Mouse (Mus musculus) thymus, adult 2 months (tissue): ENCODE measurements around the gene Agps. TPM values are rescaled to one million over a fixed set of nuclear protein-coding genes. Genes with fewer than 3 reads are reported as not detected.

Experiments
- DNase-seq: peaks from one replicate; pipeline ENCODE4 v3.0.0; 2021
- H3K27ac ChIP-seq: fragments of 200-500 bp; 2 replicates; pipeline ENCODE4 v1.5.1; 2012; ENCODE audit warnings: low read length, control low read depth; ENCODE audit not compliant: control insufficient read depth, insufficient read depth
- H3K27me3 ChIP-seq: fragments of 200-500 bp; 2 replicates; pipeline ENCODE4 v1.6.1; 2012; ENCODE audit warnings: mild to moderate bottlenecking, low read length, moderate library complexity, mixed read lengths; ENCODE audit not compliant: control insufficient read depth, insufficient read depth
- H3K36me3 ChIP-seq: fragments of 200-500 bp; 2 replicates; pipeline ENCODE4 v1.6.1; 2012; ENCODE audit warnings: mild to moderate bottlenecking, low read length, moderate library complexity; ENCODE audit not compliant: control insufficient read depth, insufficient read depth
- H3K4me1 ChIP-seq: fragments of 200-500 bp; replicated peaks from 2 replicates; pipeline ENCODE4 v1.6.1; 2012; ENCODE audit warnings: low read length; ENCODE audit not compliant: control insufficient read depth, insufficient read depth
- H3K4me3 ChIP-seq: fragments of 200-500 bp; 2 replicates; pipeline ENCODE4 v1.5.1; 2012; ENCODE audit warnings: mild to moderate bottlenecking, low read length, control low read depth, moderate library complexity; ENCODE audit not compliant: control insufficient read depth, insufficient read depth
- CTCF ChIP-seq: fragments of 200-500 bp; IDR thresholded peaks from 2 replicates; pipeline ENCODE4 v1.5.1; 2012; ENCODE audit warnings: mild to moderate bottlenecking, control low read depth, low read length, moderate library complexity, borderline replicate concordance; ENCODE audit not compliant: control insufficient read depth, poor library complexity, insufficient read depth; ENCODE audit errors: extremely low read depth
- POLR2A ChIP-seq: fragments of 200-500 bp; IDR thresholded peaks from 2 replicates; pipeline ENCODE4 v1.6.1; 2012; ENCODE audit warnings: mild to moderate bottlenecking, low read length, control low read depth, moderate library complexity; ENCODE audit not compliant: control insufficient read depth, poor library complexity, insufficient read depth; ENCODE audit errors: extremely low read depth
- WGBS: fragments of 180-500 bp; shearing (Covaris S2); methylation state at CpG from one replicate; pipeline ENCODE4 v1.1.7; 2018; 5-methylcytosine and 5-hydroxymethylcytosine counted together
- polyA plus RNA-seq: library from polyadenylated mRNA; depleted of rRNA; stranded (reverse); fragments of >200 nt; gene quantifications from 2 replicates; pipeline ENCODE4 v1.2.3, GENCODE M21; 2012

Gene Agps
- polyA plus RNA-seq, 1 experiment: 10.2 TPM

DNA sequence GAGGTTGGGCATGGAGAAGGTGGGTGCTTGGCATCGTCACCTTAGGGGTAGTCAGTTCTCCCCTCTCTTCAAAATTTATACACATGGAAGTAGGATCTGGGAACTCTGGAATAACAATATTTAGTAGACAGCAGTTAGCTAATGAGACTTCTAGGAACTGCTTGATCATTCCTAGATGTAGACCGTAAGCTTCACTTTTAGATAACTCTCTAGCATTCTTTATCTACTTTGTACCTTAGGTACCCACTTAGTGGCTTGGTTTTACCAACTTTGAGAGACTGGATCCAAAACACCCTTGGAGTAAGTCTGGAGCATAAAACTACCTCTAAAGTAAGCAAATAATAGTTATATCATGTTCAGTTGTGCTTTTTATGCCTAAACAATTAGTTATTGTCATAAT is 20.5 kb downstream of the Agps start:
- no peaks in the 10 kb centered on the region for H3K4me1 ChIP-seq
- no peak overlapping the region for H3K27ac ChIP-seq
- TF ChIP-seq POLR2A (no peak), CTCF (no peak)
- DNase-seq: no peak
- H3K36me3 ChIP-seq: peaks cover 11% of the 10 kb centered on the region
- H3K27me3 ChIP-seq: no peaks in the 10 kb centered on the region
- no peak overlapping the region for H3K4me3 ChIP-seq
- 99% methylated on average over 2 of the region's 2 CpGs for WGBS

GRCm38 (mm10) chr2:75854136-75854535 is 22.2 kb downstream of the Agps start:
- peaks cover 20% of the 10 kb centered on the region for H3K36me3 ChIP-seq
- no peaks in the 10 kb centered on the region for H3K4me1 ChIP-seq
- DNase-seq: no peak
- H3K27me3 ChIP-seq: no peaks in the 10 kb centered on the region
- no peak overlapping the region for H3K4me3 ChIP-seq
- WGBS: 90% methylated on average over 3 of the region's 3 CpGs
- TF ChIP-seq CTCF: no peak
- TF ChIP-seq POLR2A: no peak
- no peak overlapping the region for H3K27ac ChIP-seq

DNA sequence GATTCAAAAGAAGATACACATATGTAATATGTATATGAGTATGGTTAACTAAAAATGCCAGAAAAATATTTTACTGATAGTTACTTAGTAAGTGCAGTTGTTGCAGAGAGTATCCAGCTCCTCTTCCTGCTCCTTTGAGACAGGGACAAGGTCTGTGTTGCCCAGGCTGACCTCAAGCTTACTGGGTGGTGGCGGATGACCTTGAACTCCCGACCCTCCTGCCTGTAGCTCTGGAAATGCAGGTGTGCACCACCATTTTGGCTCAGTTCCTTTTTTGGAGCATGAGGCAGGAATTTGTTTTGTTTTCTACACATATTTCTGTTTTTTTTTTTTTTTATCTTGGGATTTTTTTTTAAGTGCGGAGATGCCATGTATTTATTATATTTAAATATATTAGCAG is 29.1 kb downstream of the Agps start:
- no peak overlapping the region for H3K27ac ChIP-seq
- no peaks in the 10 kb centered on the region for H3K4me1 ChIP-seq
- H3K36me3 ChIP-seq: peaks cover 31% of the 10 kb centered on the region
- WGBS: 98% methylated on average over 3 of the region's 3 CpGs
- no peak for TF ChIP-seq CTCF
- TF ChIP-seq POLR2A: no peak
- no peak overlapping the region for H3K4me3 ChIP-seq
- no peaks in the 10 kb centered on the region for H3K27me3 ChIP-seq
- DNase-seq: no peak

DNA sequence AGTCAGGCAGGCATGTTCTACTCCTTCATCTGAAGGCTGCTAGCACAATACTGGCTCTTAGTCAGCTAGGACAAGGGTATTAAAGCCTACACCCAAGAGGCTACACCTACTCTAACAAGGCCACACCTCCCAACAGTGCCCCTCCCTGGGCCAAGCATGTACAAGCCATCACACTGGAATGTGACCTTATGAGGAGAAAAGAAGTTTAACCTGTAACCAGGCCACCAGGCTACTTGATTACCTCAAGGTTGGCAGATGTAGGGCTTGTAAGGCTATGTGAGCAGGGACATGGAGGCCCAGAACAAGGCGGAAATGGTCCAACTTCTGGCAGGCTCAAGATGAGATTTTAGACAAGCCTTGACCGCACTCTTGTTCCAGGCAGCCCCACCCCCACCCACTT is 37.6 kb downstream of the Agps start:
- Histone ChIP-seq H3K4me1 (no peaks in the 10 kb centered on the region), H3K27me3 (no peaks in the 10 kb centered on the region), H3K4me3 (no peak overlapping the region), H3K36me3 (peaks cover 10% of the 10 kb centered on the region; the same call in 1 of the 2 replicates), H3K27ac (no peak overlapping the region)
- 98% methylated on average over 2 of the region's 2 CpGs for whole genome bisulfite sequencing
- TF ChIP-seq CTCF (no peak), POLR2A (no peak)
- no peak for DNase-seq

- TF ChIP-seq POLR2A (no peak), CTCF (no peak)
- H3K36me3 ChIP-seq: peaks cover 22% of the 10 kb centered on the region; the same call in 1 of the 2 replicates
- WGBS: 94% methylated on average over 3 of the region's 3 CpGs
Observed at GRCm38 (mm10) chr2:75874008-75874559, 42.1 kb downstream of the Agps start.

DNA sequence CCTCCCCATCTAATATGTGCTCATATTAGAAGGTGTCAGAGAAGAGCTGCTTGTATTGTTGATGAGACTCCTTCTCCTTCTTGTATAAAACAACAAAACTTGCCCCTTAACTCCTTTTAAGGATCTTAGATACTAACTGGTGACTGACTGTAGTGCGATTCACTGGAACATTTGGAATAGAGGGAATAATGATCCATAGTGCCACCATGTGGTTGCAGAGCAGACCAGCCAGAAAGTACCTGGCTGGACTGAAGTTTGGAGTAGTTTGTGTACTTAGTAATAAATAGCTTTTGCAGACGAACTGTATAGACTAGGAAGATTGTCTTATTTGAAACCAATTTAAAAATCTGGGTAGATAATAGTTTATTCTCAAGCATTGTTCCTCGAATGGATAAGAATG is 47.8 kb downstream of the Agps start:
- 91% methylated on average over 3 of the region's 3 CpGs for WGBS
- TF ChIP-seq CTCF: no peak
- TF ChIP-seq POLR2A: no peak
- no peaks in the 10 kb centered on the region for H3K27me3 ChIP-seq
- no peak for DNase-seq
- no peaks in the 10 kb centered on the region for H3K4me1 ChIP-seq
- peaks cover 12% of the 10 kb centered on the region; the same call in 1 of the 2 replicates for H3K36me3 ChIP-seq
- no peak overlapping the region for H3K4me3 ChIP-seq
- no peak overlapping the region for H3K27ac ChIP-seq

More at GRCm38 (mm10) chr2:75874008-75874559, 42.1 kb downstream of the Agps start:
- no peak for DNase-seq
- Histone ChIP-seq H3K27ac (no peak overlapping the region), H3K4me1 (no peaks in the 10 kb centered on the region), H3K4me3 (no peak overlapping the region), H3K27me3 (no peaks in the 10 kb centered on the region)

DNA sequence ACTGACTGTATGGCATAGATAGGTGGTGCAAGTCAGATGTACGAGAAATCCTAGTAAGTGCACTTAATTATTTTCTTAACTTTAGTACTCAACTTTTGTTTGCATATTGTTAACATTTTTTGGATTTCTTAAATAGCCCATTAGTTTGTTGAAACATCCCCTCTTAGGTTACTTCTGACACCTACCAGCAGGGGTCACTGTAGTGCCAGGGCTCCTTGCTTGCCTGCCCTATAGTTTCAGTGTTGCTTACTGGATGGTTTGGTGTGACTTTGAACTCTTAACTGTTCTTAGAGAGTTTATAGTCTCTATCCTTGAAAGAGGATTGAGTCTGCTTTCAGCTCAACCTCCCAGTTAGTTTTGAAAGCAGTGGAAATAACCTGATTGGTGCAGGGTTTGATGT is 51.6 kb downstream of the Agps start:
- Histone ChIP-seq H3K27me3 (no peaks in the 10 kb centered on the region), H3K4me3 (no peak overlapping the region), H3K27ac (no peak overlapping the region), H3K4me1 (no peaks in the 10 kb centered on the region), H3K36me3 (peaks cover 15% of the 10 kb centered on the region; the same call in 1 of the 2 replicates)
- WGBS: 72% methylated on average over 1 of the region's 1 CpGs
- peak; percentile 71 for DNase-seq
- no peak for TF ChIP-seq POLR2A
- no peak for TF ChIP-seq CTCF
